Mouse (Mus musculus) thymus, postnatal 10 days (tissue): ENCODE measurements around the gene Nfib.

ENCODE experiments used
- DNase-seq, 2 experiments: peaks; one replicate each; pipeline ENCODE4 v3.0.0; 2021; ENCODE audit warnings: low spot score in 2 of 2

Nfib gene

DNA sequence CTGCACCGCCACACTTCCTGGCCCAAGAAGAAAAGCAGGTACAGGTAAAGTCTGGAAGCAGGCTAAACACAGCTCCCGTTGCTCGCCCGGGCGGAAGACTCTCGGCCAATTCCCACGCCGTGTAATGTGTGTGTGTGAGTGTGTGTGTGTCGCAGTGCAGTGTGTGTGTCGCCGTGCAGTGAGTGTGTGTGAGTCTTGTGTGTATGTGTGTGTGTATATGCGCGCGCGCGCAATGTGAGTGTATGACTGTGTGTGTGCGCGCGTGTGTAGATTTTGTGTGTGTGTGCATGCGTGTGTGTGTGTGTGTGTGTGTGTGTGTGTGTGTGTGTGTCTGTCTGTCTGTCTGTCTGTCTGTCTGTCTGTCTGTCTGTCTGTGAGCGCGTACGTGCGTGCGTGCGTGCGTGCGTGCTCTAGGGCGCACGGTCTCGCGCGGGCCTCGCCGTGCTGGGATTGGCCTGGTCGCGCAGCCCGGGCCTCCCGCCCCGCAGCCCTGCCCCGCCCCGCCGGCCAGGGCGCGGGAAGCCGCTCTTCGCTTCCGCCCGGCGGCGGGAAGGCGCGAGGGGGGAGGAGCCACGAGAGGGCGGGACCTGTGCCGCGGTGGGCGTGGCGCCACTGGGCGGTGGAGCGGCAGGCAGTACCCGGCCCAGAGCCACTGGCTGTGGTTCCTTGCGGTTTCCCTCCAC lies 192.7 kb downstream of the Nfib start:
- peak; percentile 11 to 30 for DNase-seq

DNA sequence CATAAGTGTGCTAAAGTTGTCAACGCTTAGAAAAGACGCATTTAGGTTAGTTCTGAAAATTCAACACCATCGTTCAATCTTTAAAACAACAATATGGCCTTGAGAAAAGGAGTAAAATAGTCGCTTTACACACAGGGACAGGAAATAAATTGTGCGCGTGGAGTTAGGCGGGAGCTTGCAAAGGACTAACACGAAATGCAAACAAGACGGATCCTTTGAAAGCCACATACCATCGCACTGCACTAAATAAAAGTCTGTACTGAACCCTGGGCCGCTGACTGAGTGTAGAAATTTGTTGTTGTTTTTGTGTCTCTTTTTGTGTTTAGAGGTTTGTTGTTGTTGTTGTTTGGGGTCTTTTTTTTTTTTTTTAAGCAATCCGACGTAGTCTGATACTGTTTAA lies 193.2 kb downstream of the Nfib start:
- DNase-seq = no peak

GRCm38 (mm10) chr4:82511524-82511923 lies 194.0 kb downstream of the Nfib start:
- no peak for DNase-seq

GRCm38 (mm10) chr4:82511001-82511513 lies 194.5 kb downstream of the Nfib start:
- no peak for DNase-seq

DNA sequence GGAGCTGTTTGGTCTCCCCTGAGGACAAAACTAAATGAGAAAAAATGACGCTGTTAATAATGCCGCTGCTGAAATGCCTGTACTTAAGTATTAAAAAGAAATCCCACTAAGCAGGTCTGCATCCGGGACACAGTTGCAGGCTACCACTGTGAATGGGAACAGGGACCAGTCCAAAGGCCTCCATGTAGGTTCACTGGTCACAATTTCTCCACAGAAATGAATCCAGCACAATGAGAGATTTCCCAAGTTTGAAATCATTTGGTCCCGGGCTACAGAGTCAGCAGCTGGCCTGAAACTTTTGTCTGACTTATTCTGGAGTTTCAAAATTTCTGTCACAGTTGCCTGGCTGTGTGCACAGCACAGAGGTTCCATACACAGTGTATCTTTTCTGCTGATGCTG lies 195.8 kb downstream of the Nfib start:
- no peak for DNase-seq

- no peak for DNase-seq
Measured at GRCm38 (mm10) chr4:82509166-82509767, 196.3 kb downstream of the Nfib start.

- no peak for DNase-seq
Measured at GRCm38 (mm10) chr4:82508281-82508687, 197.3 kb downstream of the Nfib start.

GRCm38 (mm10) chr4:82507541-82508280 lies 197.8 kb downstream of the Nfib start:
- DNase-seq = no peak

GRCm38 (mm10) chr4:82506731-82507331 lies 198.7 kb downstream of the Nfib start:
- DNase-seq = no peak

DNA sequence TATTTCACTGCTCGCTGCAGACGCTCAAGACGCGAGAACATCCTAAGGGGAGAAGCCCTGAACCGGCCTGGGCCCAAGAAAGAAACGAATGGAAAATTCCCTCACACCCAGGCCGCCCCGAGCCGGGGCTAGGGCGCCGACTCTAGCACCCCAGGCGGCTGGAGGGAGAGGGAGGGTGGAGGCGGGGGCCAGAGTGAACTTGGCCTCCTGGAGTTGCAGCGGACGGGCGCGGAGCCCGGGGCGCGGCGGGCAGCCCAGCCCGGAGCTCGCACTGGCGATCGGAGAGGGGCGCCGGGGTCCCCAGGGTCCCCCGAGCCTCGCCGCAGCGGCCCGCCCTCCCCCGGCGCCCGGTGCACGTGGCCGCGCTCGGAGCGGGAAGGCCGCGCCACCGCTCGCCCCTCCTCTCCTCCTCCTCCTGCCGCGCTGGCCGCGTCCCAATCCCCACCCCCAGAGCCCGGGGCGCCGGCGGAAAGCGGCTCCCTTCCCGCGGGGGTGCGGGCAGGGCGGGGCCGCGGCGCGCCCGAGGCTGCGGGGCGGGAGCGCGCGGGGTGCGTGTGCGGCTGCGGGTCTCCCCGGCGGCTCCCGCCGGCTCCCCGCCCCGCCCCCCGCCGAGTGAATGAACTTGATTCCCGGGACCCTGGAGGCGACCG lies 199.3 kb downstream of the Nfib start:
- no peak for DNase-seq

DNA sequence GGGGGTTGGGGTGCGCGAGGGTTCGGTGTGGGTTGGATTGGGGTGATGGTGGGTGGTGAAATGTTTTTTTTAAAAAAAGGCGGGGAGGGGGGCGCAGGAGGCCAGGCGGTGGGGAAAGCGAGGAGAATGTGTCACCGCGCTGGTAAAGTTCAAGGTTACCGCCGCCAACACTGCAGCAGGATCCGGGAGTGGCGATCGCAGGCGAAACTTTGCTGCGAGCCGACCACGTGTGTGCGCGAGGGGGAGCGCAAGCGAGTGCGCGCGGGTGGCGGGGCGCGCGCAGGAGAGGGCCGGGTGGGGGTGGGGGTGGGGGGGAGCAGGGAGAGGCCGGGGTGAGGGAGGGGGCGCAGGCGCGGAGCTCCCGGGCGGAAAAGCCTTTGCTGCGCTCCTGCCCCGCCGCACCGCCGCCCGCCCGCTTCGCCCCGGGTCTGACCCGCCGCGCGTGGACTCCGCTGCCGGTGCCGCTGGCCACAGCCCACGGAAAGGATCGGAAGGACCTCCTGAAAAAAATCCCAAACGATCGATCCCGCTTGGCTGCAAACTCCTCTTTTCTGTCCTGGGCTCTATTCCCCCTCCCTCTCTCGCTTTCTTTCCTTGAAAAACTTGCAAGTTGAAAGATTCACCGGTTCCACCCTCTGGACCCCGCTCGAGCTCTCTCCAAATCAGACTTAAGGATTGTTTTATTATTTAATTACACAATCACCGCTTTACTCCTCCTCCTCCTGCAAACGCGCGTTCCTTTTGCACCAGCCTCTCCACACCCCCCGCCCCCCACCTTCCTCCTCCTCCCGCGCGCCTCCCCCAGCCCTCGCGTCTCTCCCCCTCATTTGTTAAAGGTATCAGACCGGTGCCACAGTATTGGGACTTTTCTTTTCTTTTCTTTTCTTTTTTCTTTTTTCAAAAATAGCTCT lies 200.2 kb downstream of the Nfib start:
- no peak for DNase-seq

DNA sequence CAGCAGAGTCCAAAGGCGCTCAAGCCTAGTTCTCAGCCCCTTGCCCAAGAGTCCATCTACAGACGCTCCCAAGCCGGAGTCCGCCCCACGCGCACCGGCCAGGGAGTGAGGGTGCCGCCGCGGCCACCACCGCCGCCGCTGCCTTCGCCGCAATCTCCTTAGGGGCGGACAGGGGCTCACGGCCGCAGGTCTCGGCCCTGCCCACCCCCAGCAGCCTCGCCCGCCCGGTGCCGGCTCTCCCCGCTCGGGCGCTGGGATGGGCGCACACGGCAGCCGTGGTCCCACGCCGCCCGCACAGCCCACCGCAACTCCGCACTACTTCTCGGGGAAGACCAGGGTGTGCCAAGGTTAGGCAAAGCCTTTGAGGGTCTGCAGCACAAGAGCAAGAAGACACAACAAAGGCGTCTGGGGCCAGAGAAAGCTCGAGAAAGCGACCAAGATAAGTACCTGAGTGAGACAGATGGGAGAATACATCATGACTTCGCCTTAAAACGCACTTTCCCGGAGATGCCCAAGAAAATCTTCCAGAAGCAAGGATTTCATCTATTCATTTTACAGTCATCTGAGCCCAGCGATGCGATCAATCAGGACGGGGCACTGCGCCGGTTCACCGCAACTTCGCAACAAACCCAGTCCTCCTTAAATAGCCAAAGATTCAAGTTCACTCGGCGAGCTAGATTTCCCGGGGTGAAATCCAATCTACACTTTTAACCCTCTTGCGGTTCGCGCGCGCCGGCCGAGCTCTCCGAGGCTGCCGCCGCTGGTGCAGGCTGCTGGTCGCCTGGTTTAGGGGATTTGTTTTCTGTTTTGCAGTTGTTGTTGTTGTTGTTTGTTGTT lies 201.0 kb downstream of the Nfib start:
- DNase-seq = no peak

- DNase-seq = no peak
Measured at GRCm38 (mm10) chr4:82504015-82504283, 201.6 kb downstream of the Nfib start.

- no peak for DNase-seq
Measured at GRCm38 (mm10) chr4:82503274-82504014, 202.1 kb downstream of the Nfib start.

DNA sequence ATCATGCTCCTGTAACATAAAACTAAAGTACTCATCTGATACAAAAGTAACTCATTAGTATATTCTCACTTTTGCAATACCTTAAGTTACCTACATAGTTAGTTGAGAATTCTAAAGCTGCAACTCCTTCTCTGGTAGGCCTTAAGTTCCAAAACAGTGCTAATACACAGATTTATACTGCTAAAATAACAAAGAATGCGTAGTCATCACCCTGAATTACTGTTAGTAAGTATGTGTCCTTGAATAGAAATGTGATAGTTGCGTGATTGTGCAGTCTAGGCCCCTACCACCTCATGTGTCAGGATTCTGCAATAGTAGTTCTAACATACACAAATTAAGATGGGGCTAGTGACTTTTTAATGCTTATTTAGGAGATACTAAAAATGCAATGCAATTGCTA lies 202.9 kb downstream of the Nfib start:
- DNase-seq = no peak

- no peak for DNase-seq
Measured at GRCm38 (mm10) chr4:82502012-82502411, 203.5 kb downstream of the Nfib start.

- no peak for DNase-seq
Measured at GRCm38 (mm10) chr4:82500578-82501098, 204.9 kb downstream of the Nfib start.

DNA sequence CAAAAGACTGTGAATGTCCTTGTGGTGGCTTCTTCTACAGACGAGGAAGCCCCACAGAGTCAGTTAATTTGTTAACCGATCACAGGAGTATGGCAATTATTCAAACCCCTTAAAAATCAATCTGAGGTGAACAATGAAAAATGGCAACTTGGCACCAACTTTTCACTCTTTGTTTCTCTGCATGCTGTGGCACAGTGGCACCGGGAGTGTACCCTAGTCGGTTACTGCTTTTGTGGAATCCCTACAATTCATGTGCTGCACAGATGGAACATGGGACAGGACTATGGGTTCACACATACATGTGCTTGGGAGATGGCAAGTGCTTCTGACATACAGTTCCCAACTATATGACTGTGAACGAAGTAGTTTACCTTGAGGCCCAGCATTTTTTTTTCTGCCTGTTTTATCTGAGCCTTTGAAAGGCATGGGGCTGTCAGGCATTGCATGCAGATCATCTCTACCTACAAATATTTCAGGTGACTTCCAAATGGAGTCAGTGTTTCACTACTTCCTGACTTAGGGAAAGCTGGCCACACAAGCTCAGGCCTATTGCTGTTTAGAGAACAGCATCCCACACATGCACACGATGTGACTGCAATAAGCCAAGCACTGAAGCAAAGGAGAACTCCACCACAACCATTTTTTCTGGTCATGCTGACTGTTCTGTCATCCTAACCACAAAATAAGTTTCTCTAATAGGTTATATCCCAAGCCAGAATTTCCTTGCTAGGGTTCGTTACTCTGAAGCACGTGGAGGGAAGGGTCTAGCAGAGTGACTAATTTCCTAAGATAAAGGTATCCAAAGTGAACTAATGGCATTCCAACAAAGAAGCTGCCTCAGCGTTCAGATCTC lies 205.6 kb downstream of the Nfib start:
- no peak for DNase-seq
